Mouse (Mus musculus): ENCODE measurements around the gene Slc39a3. TPM values are rescaled to one million over a fixed set of nuclear protein-coding genes. Genes with fewer than 3 reads are reported as not detected.

Slc39a3 gene
- polyA plus RNA-seq, 1 experiment = 75.2 TPM

GRCm38 (mm10) chr10:81014393-81015384, 22.5 kb downstream of the Slc39a3 start, which contains the start of gene Gng7:
Gene Gng7, minus strand, starts transcription at chr10:81014945.
- H3K4me3 ChIP-seq (replicated peaks; ENCODE audit: insufficient read depth, low read depth, low read length) = peak within 1 kb of the TSS; percentile 52
- 0 out of 2 replicates have a peak within 1 kb of the TSS, but pooled peaks have one; percentile 1 for H3K27ac ChIP-seq (ENCODE audit: insufficient read depth, low read length)
- peak; percentile 98 for DNase-seq
- 8% methylated on average over 31 of the region's 31 CpGs for WGBS
- TF ChIP-seq CTCF (IDR thresholded peaks at IDR 0.05; ENCODE audit: borderline replicate concordance, insufficient read depth, low read depth, low read length) (no peak), POLR2A (IDR thresholded peaks at IDR 0.05; ENCODE audit: borderline replicate concordance, insufficient read depth, low read length) (peak; percentile 83)
- peaks cover 4% of the 10 kb centered on the region; the same call in 1 of the 2 replicates for H3K4me1 ChIP-seq (ENCODE audit: control insufficient read depth, insufficient read depth, low read length)
- H3K27me3 ChIP-seq (ENCODE audit: control insufficient read depth, insufficient read depth, low read length) = no peaks in the 10 kb centered on the region

- no peaks in the 10 kb centered on the region for H3K27me3 ChIP-seq (ENCODE audit: control insufficient read depth, insufficient read depth, low read length)
- H3K4me1 ChIP-seq (ENCODE audit: control insufficient read depth, insufficient read depth, low read length) = peaks cover 3% of the 10 kb centered on the region; the same call in 1 of the 2 replicates
- no peak for DNase-seq
- H3K27ac ChIP-seq (ENCODE audit: insufficient read depth, low read length) = peak overlapping the region; percentile 16
- 43% methylated on average over 6 of the region's 6 CpGs for WGBS
- H3K4me3 ChIP-seq (replicated peaks; ENCODE audit: insufficient read depth, low read depth, low read length) = no peak overlapping the region
- no peak for TF ChIP-seq POLR2A (IDR thresholded peaks at IDR 0.05; ENCODE audit: borderline replicate concordance, insufficient read depth, low read length)
- TF ChIP-seq CTCF (IDR thresholded peaks at IDR 0.05; ENCODE audit: borderline replicate concordance, insufficient read depth, low read depth, low read length) = no peak
Measured at GRCm38 (mm10) chr10:81010851-81011250, 26.4 kb downstream of the Slc39a3 start.

- H3K4me3 ChIP-seq (replicated peaks; ENCODE audit: insufficient read depth, low read depth, low read length) = no peak overlapping the region
- TF ChIP-seq POLR2A (IDR thresholded peaks at IDR 0.05; ENCODE audit: borderline replicate concordance, insufficient read depth, low read length) = no peak
- peaks cover 3% of the 10 kb centered on the region; the same call in 1 of the 2 replicates for H3K4me1 ChIP-seq (ENCODE audit: control insufficient read depth, insufficient read depth, low read length)
- 46% methylated on average over 7 of the region's 7 CpGs for WGBS
- H3K27ac ChIP-seq (ENCODE audit: insufficient read depth, low read length) = no peak overlapping the region
- DNase-seq = no peak
- H3K27me3 ChIP-seq (ENCODE audit: control insufficient read depth, insufficient read depth, low read length) = no peaks in the 10 kb centered on the region
Measured at GRCm38 (mm10) chr10:81007240-81007639, 30.0 kb downstream of the Slc39a3 start.

- H3K27me3 ChIP-seq (ENCODE audit: control insufficient read depth, insufficient read depth, low read length) = no peaks in the 10 kb centered on the region
- 86% methylated on average over 7 of the region's 7 CpGs for WGBS
- no peak for TF ChIP-seq POLR2A (IDR thresholded peaks at IDR 0.05; ENCODE audit: borderline replicate concordance, insufficient read depth, low read length)
- no peak for TF ChIP-seq CTCF (IDR thresholded peaks at IDR 0.05; ENCODE audit: borderline replicate concordance, insufficient read depth, low read depth, low read length)
- H3K27ac ChIP-seq (ENCODE audit: insufficient read depth, low read length) = no peak overlapping the region
- peaks cover 3% of the 10 kb centered on the region; the same call in 1 of the 2 replicates for H3K4me1 ChIP-seq (ENCODE audit: control insufficient read depth, insufficient read depth, low read length)
- no peak overlapping the region for H3K4me3 ChIP-seq (replicated peaks; ENCODE audit: insufficient read depth, low read depth, low read length)
- DNase-seq = no peak
Measured at GRCm38 (mm10) chr10:81006005-81006677, 31.1 kb downstream of the Slc39a3 start.

- no peak for TF ChIP-seq POLR2A (IDR thresholded peaks at IDR 0.05; ENCODE audit: borderline replicate concordance, insufficient read depth, low read length)
- TF ChIP-seq CTCF (IDR thresholded peaks at IDR 0.05; ENCODE audit: borderline replicate concordance, insufficient read depth, low read depth, low read length) = no peak
- DNase-seq = no peak
- no peak overlapping the region for H3K4me3 ChIP-seq (replicated peaks; ENCODE audit: insufficient read depth, low read depth, low read length)
- 34% methylated on average over 10 of the region's 10 CpGs for WGBS
- no peaks in the 10 kb centered on the region for H3K27me3 ChIP-seq (ENCODE audit: control insufficient read depth, insufficient read depth, low read length)
- no peak overlapping the region for H3K27ac ChIP-seq (ENCODE audit: insufficient read depth, low read length)
- H3K4me1 ChIP-seq (ENCODE audit: control insufficient read depth, insufficient read depth, low read length) = peaks cover 3% of the 10 kb centered on the region; the same call in 1 of the 2 replicates
Measured at GRCm38 (mm10) chr10:81001161-81001560, 36.1 kb downstream of the Slc39a3 start.

- H3K4me3 ChIP-seq (replicated peaks; ENCODE audit: insufficient read depth, low read depth, low read length) = no peak overlapping the region
- WGBS = 45% methylated on average over 28 of the region's 28 CpGs
- no peak overlapping the region for H3K27ac ChIP-seq (ENCODE audit: insufficient read depth, low read length)
- no peaks in the 10 kb centered on the region for H3K27me3 ChIP-seq (ENCODE audit: control insufficient read depth, insufficient read depth, low read length)
- no peak for TF ChIP-seq CTCF (IDR thresholded peaks at IDR 0.05; ENCODE audit: borderline replicate concordance, insufficient read depth, low read depth, low read length)
- no peak for TF ChIP-seq POLR2A (IDR thresholded peaks at IDR 0.05; ENCODE audit: borderline replicate concordance, insufficient read depth, low read length)
- DNase-seq = no peak
- peaks cover 3% of the 10 kb centered on the region; the same call in 1 of the 2 replicates for H3K4me1 ChIP-seq (ENCODE audit: control insufficient read depth, insufficient read depth, low read length)
Measured at GRCm38 (mm10) chr10:81000197-81001062, 36.8 kb downstream of the Slc39a3 start.
